Mouse (Mus musculus) ovary, postnatal 36 days (tissue): ENCODE data around the gene Cux2.

Experiments
- DNase-seq: peaks from one replicate; pipeline ENCODE4 v3.0.0; 2022; ENCODE audit warnings: low spot score, mixed read lengths

Gene Cux2

DNA sequence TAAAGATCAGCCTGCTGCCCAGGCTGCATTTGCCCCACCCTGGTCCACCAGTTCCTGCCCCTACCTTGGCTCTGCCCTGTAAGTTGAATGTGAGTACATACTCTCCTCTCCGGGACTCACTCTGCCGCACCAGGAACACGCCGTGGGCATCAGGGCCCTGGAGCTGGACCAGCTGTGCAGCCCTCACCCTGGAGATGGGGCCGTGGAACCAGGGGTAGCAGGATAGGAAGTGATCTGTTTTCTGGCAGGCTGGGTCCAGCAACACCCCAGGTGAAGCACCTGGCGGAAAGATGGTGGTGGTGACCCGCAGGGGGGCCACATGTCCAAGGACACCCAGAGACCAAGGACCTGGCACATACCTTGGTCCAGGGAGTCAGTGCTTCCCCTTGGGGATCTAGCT lies 231.5 kb downstream of the Cux2 start:
- no peak for DNase-seq

DNA sequence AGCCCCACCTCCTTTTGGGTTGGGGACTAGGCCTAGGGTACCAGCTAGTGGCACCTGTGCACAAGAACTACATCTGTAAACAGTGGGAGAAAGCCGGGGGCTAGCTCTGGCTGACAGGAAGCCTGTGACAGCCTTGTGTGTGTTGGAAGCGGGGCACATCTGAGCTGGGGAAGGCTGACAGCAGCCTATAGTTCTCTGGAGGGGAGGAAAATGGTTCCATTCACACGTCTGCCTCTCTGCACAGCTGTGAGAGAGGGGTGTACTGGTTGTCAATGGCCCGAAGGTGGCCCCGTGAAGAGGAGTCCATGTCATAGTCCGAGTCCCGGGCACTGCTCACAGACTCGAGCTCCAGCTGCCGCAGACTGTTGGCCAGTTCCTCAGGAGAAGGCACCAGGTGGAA lies 232.4 kb downstream of the Cux2 start:
- DNase-seq, result no peak

DNA sequence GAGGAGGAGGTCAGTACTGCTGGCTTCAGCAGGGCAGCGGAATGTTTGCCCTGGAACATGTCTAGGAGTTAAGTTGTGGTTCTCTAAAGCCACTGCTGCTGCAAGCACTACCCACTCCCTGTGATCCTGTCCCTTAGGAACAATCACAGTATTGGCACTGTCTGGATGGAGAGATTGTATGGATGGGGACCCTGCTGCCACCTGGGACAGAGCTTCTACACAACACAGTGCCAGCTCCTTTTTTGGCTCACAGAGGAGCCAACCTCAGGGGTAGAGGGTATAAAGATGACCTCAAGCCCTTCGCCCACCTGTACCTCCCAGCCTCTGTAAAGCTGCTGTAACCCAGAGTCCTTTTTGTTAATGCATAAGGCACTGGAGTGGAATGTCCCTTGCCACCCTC lies 233.3 kb downstream of the Cux2 start:
- DNase-seq, result no peak

DNA sequence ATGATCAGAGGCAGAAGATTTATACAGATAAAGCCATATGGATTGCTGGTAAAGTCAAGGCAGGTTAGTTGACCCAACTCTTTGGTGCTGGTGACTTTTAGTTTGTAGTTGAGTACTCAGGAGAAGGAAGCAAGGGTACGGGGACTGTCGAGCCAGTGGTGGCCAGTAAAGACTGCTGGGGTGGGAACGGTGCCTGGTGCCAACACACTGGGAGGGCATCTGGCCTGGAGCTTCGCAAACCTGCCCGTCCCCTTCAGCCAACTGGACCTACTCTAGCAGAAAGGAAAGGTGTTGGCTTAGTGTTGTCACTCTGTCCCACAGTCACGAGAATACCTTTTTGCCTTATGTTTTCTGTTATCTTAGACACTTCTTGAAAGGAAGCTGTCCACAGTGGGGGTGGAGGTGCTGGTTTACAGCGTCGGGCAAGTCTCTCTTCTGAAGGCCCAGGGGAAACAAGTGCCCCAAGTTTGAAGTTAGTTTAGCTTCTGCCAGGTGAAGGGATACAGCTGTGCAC lies 234.0 kb downstream of the Cux2 start:
- DNase-seq, result no peak

DNA sequence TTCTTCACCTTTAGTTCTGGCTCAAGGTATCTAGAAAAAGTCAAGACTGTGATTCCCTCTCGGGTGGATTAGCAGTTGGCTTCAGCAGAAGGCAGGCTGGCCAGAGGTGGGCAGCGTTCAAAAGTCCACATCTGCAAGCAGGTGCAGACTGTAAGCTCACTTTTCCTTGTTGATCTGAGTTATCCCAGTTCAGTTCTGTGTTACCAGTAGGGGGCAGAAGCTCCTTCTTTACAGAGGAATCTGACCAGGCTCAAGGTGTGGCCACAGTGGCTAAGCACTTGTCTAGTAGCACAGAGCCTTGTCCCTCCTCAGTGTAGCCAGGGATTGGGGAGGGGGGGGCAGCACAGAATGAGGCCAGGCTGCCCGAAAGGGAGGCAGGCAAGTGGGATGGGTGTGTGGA lies 234.8 kb downstream of the Cux2 start:
- no peak for DNase-seq

DNA sequence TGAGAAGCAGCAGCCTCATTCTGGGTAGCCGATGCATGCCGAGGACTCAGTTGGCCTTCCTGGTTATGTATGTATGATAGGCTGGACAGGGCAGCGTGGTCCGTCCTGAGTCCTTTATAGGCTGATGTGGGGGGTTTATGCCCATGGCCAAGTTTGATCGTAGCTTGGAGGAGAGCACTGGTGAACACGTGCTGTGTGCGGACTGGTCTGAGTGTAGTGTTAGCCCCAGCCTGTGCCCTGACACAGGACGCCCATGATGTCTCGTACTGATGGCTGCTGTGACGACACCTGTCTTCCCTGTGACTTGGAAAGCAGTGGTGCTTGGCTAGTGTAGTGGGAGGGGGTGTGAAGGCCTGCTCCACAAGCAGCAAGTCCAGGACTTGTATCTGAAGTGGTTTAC lies 236.2 kb downstream of the Cux2 start:
- no peak for DNase-seq

DNA sequence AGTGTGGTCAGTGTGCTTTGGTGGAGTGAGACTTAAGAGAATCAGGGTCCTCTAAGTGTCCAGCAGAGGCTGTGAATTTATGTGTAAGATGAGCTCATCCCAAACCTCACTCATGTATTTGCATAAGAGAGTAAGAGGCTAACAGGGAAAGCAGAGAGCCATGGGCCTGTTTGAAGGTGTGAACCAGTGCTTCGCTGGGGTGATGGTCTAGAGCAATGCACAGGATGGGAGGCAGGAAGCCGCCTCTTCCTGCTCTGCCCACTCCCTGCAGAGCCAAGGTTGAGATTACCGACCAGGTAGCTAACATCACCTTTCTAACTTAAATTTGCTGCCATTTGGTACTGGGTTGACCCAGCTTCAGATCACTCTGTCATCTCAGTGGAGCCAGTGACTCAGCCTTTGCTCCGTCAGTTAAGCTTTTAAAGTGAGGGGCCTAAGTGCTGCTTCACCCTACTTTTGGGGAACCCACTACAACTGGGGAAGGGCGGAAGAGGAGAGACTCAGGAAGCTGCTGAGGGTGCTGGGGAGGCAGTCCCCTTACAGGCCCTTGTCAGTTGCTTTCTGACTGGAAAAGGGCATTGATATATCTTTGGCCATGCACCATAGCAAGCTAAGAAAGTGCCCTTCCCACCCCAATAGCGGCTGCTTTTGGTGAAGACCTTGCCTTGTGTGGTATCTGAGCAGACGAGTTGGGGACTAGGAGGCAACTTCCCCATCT lies 237.2 kb downstream of the Cux2 start:
- DNase-seq, result no peak

DNA sequence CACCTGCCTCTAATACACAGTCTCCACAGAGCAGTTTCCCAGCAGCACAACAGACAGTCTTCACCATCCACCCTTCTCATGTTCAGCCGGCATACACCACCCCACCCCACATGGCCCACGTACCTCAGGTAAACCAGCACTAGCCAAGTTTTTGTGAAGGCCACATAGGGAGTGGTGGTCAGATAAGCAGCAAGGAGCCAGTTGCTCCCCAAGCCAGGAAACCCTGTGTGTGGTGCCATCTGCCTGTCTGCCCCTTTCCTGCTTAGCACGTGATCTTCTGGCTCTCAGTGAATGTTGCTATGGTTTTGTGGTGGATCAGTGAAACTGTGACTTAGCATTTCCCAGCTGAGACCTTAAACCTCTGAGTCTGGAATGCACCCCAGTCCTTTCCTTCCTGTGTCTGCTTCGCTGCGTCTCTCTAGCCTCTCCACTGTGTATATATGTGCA lies 238.4 kb downstream of the Cux2 start:
- no peak for DNase-seq

DNA sequence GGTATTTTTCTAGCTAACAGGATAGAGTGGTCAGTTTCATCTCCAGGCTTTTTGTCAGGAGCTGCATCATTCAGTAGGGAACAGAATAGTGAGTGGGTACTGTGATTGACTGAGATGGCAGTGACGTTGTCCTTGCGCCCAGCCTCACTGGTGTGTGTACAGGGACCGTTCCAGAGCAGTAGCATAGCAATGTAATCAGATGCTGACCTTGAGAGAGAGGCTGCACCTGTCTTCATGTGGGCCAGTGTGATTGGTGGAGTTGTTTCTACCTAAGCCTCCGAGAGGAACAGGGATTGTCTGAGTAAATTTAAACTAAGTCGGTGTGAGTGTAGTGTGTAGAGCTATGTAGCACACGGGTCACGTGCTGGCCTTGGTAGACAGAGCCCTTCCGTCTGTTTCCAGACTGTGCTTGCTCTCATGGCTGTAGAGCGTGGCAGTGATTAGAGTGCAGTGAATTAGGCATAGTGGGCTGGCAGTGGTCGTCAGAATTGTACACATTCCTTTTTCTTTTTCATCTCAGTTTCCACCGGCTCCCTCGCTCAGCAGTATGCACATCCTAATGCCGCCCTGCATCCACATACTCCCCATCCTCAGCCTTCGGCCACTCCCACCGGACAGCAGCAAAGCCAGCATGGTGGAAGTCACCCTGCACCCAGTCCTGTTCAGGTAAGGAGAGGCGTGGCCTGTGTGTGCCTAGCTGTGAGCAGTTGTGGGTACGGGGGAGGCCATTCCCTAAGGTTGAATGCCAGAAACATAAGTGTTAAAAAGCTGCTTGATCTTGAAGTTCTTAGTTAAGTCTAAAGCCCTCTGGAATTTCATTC lies 239.4 kb downstream of the Cux2 start:
- no peak for DNase-seq

DNA sequence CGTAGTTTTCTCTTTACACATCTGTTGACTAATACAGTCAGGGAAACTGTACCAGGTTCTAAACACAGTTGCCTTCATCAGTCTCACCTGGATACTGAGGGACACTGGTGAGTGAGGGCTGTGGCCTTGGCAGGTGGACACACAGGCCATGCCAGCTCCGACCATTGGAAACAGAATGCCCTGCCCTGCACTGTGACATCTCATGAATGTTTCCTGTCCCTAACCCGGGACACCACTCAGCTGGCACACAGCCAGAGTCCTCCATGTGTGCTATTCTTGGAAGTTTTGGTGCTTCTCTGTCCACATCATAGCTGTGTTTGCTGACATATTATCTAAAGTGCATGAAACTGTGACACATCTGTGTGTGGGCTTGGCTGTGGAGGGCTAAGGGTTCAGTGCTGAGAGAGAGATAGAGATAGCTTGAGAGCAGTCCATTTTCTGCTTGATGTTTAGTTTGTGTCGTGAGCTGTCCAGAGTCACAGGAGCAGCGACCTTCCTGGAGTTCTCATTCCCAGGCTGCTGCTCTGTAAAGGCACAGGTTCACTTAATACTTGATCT lies 240.2 kb downstream of the Cux2 start:
- no peak for DNase-seq

DNA sequence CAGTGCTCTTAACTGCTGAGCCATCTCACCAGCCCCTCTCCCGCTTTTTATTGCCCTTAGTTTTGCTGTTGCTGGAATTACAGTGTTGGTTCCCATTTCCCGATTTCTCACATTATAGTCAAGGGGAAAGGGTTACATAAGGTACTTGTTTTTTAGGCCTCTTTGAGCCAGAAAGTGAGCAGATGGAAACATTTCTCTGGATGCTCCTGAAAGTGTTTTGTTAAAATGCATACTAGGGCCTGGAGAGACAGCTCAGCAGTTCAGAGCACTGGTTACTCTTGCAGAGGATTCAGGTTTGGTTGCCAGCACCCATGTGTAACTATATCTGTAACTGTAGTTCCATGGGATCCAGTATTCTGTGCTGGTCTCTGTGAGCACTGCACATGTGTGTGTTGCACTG lies 241.7 kb downstream of the Cux2 start:
- DNase-seq, result no peak

DNA sequence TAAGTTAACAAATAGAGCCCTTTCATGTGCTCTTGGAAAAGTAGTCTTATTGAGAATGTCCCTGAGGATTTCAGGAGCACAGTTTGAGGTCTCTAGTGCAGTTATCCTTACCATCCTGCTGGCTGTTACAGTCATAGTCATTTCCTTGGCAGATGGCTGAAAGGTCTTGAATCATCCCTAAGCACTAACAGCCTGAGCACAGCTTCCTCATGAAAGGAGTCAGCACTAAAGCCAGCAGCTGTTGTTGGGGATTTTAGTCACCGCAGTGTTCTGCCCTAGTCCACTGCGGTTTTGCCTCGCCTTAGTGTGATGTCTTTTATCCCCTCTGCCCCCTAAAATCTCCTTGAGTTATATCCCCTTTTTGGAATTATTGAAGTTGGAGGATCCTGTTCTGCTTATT lies 242.7 kb downstream of the Cux2 start:
- DNase-seq, result no peak
